Mouse (Mus musculus) brain, embryonic 14.5 days (tissue): ENCODE data around the gene Sv2c. TPM values are rescaled to one million over a fixed set of nuclear protein-coding genes. Genes with fewer than 3 reads are reported as not detected.

ENCODE experiments used
- DNase-seq: peaks from one replicate; pipeline ENCODE4 v3.0.0-alpha.2; 2011; ENCODE audit warnings: low read depth
- CTCF ChIP-seq: fragments of 200-500 bp; IDR thresholded peaks from 2 replicates; pipeline ENCODE4 v1.5.1; 2012; ENCODE audit warnings: inconsistent platforms, mild to moderate bottlenecking, moderate library complexity, borderline replicate concordance; ENCODE audit not compliant: insufficient read depth, insufficient read length; ENCODE audit errors: extremely low read depth
- POLR2A ChIP-seq: fragments of 200-500 bp; IDR thresholded peaks from 2 replicates; pipeline ENCODE4 v1.6.1; 2012; ENCODE audit warnings: mild to moderate bottlenecking, inconsistent platforms, borderline replicate concordance; ENCODE audit not compliant: poor library complexity, insufficient read depth, insufficient read length, severe bottlenecking; ENCODE audit errors: extremely low read depth
- polyA plus RNA-seq: library from polyadenylated mRNA; depleted of rRNA; stranded (reverse); fragments of >200 nt; gene quantifications from 2 replicates; pipeline ENCODE4 v1.2.3, GENCODE M21; 2012

Gene Sv2c
- polyA plus RNA-seq, 1 experiment, result 16.3 TPM

DNA sequence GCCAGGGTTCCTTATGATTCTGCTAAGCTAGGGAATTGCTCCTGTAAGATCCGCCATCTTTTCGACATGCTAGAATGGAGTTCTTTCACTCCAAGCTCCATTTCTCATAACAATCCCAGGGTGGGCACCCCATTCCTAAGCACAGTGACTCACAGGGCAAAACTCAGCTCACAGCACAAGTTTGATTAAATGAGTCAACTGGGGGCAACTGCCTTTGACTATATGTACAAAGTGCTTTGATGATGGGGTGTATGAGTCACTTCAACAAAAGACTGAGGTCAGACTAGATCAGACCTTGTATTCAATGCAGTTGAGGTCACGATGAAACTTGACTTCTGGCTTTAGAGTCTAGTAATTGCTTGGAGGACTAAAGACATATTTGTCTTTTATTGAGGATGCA lies 116.9 kb downstream of the Sv2c start:
- no peak for TF ChIP-seq POLR2A
- no peak for TF ChIP-seq CTCF
- DNase-seq, result no peak

GRCm38 (mm10) chr13:96010861-96011511 lies 121.4 kb downstream of the Sv2c start:
- peak; percentile 42 for DNase-seq
- TF ChIP-seq CTCF, result no peak

- no peak for DNase-seq
- no peak for TF ChIP-seq CTCF
- TF ChIP-seq POLR2A, result no peak
These were observed 123.4 kb downstream of the Sv2c start for GRCm38 (mm10) chr13:96008975-96009374.

GRCm38 (mm10) chr13:96008154-96008553 lies 124.2 kb downstream of the Sv2c start:
- DNase-seq, result no peak
- TF ChIP-seq CTCF (no peak), POLR2A (no peak)

DNA sequence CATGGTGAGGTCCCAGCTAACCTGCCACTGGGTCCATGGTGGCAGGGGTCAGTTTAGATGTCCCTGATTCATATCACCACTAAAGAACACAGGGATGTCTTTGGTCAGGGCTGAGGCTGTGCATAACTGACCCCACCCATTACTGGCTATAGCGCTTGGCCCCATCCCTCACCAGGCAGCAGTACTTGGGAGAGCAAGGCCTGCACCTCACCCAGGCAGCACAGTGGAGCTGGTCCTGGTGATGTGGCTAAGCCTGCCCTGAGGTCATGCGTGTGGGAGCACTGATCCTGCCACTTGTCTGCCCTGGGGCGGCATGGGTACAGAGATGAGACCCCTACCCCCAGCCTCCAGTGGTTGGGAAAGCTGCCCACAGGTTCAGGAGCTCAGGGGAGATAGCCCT lies 128.8 kb downstream of the Sv2c start:
- TF ChIP-seq CTCF, result no peak
- TF ChIP-seq POLR2A, result no peak
- DNase-seq, result no peak

DNA sequence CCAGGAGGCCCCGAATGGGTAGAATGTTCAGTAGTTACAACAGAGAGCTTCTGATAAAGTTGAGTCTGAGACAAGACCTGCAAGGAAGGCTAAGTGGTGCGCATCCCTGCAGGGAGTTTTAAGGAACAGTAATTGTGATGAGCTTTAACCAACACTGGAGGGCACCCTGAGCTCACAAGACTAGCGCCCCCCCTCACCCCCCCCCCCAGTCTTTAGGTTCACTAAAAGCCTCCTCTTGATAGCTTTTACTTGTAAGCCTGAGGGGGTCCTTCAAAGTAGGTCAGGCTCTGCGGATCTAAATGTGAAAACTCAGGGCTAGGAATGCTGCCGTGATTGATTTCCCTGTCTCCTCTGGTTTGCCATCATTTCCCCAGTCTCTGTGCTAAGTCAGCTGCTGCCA lies 129.9 kb downstream of the Sv2c start:
- DNase-seq, result peak; percentile 67
- TF ChIP-seq CTCF, result peak; percentile 39; the same call in 1 of the 2 replicates
- no peak for TF ChIP-seq POLR2A

DNA sequence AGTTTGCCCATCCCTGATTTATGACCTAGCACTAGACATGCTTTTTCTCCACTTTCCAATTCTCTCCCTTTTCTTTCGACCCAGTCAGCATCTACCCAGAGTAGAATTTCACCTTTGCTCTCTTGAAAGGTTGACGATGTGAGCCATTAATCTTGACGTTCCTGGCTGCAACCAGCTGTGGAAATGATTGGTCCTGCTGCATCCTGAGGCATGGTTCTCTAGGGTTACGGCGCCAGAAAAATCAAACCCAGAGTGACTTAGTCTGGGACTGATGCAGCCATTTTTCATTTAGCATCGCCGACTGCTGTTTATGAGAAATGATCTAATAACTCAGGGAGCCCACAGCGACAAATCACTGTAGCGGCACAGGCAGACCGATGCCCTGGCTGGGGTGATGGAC lies 133.0 kb downstream of the Sv2c start:
- TF ChIP-seq CTCF, result no peak
- no peak for DNase-seq

DNA sequence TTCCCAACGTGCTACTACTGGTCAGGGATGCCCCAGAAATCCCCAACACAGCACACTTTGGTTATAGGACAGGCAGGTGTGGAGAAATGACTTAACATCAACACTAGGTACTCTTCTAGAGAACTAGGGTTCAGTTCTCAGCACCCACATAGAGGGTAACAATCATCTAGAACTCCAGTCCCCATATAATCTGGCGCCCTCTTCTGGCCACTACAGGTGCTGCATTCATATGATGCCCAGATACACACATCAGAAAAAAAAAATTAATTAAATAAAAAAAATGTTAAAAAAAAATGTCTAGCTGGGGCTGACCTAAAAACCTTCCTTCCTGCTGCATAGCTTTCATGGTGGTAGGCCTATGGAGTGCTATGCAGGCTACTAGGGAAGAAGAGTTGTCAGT lies 135.1 kb downstream of the Sv2c start:
- no peak for DNase-seq
- TF ChIP-seq POLR2A (no peak), CTCF (peak; percentile 16; the same call in 1 of the 2 replicates)

DNA sequence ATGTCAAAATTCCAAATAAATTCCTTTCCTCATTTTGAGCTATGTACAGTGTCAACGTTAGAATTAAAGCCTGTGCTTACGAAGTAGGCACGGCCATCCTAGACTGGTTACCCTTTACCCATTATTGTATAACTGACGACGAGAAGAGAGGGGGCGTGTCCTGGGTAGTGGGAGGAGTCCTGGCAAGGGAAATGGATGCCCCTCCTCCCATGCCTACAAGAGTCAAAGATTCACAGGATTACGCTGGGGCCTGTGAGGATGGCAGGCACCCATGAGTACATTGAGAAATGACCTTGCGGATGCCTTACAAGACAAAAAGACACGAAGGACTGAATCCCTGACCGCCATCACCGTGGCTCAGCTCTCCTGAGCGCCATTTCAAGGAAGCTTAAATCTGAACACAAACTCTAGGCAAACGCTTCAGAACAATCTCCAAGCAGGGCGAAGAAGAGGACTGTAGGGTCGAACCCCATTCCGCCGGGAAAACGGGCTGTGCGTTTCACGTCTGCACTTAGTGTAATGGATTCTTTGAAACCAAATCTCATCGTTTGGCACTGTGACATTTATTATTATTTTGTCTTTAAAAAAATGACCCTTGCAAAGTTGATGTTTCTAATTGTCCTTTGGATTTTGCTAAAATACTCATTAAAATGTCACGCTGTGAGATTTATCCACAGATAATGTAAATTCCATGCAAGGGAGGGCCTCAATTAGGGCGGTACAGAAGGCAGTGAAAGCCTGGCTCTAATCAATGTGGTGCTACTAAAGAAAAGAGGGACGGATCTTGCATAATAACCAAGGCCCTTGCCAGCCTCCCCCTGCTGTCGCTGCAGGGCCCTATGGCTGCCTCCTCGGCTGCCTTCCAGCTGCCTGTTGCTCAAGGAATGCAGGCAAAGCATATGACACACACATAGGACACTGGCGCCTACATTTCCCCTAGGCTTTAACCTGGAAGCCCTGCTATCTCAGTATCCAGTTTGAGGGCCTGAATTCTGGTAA lies 137.4 kb downstream of the Sv2c start:
- TF ChIP-seq POLR2A (no peak), CTCF (no peak)
- peak; percentile 96 for DNase-seq

DNA sequence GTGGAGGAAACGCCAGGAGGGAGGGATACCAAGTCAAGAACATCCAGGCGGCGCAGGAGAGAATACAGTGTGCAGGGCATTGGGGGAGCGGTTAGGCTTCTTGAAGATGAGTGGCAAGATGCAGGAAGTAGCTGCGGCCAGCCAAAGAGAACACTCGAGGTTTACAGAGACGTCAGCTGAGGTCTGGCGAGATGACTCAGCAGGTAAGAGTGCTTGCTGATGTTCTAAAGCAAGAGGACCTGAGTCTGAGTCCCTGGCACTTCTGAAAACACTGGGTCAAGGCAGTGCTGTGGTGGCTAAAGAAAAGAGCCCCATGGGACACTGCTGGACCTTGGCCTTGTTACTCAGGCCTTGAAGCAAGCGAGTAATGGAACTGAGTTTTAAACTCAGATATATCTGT lies 144.2 kb downstream of the Sv2c start:
- DNase-seq, result no peak
- TF ChIP-seq CTCF (no peak), POLR2A (no peak)

DNA sequence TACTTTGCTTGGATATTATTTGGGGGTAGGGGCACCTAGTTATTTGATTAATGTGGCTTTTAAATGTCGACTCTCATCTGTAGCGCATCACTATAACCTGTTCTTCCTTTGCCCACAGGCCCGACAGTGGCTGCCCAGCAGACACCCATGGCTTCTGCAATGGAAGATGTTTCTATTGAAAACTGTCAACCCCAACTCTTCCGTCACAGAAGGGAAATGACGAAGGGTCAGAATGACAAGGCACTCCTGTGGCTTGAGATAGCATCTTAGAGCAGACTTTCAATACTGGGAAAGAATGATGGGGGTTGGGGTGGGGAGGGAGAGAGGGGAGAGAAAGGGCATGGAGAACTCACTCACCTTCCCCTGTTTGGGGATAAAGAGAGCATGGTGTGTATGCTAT lies 145.2 kb downstream of the Sv2c start:
- TF ChIP-seq CTCF, result no peak
- no peak for TF ChIP-seq POLR2A
- no peak for DNase-seq

DNA sequence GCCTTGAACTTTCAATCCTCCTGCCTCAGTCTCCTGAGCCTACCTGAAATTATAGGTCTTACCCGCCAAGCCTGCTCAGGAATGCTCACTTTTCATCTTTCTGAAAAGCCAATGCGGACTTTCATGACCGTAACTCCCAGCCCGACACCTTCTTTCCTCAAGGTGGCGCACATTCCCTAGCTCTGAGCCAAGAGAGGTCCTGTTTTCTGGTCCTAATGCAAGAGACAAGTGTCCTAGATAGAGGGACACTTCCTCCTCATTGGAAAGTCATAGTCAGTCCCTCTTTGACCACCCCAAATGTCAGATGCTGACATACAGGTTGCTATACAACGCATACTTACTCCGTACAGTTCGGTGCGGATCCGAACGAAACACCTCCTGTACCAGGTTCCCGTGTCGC lies 146.0 kb downstream of the Sv2c start:
- TF ChIP-seq POLR2A (no peak), CTCF (peak; percentile 74)
- DNase-seq, result peak; percentile 64

GRCm38 (mm10) chr13:95975225-95975624 lies 157.2 kb downstream of the Sv2c start:
- no peak for DNase-seq
- no peak for TF ChIP-seq CTCF
- no peak for TF ChIP-seq POLR2A

GRCm38 (mm10) chr13:95974106-95974505 lies 158.3 kb downstream of the Sv2c start:
- no peak for DNase-seq
- TF ChIP-seq POLR2A (no peak), CTCF (no peak)

GRCm38 (mm10) chr13:95973368-95973958 lies 158.9 kb downstream of the Sv2c start:
- TF ChIP-seq POLR2A, result no peak
- peak; percentile 96 for TF ChIP-seq CTCF
- DNase-seq, result peak; percentile 80

- DNase-seq, result peak; percentile 38
These were observed 164.3 kb downstream of the Sv2c start for GRCm38 (mm10) chr13:95968031-95968430.
